ENCODE assay signal across 8 mouse cellular contexts in genomic region chr6:31399206-31399549, GRCm38 (mm10). TPM values are rescaled to one million over a fixed set of nuclear protein-coding genes. Genes with fewer than 3 reads are reported as not detected.
DNase-seq lines count a peak whose midpoint lies in the region; ATAC-seq and TF ChIP-seq lines count a peak whose summit lies in the region.

No protein-coding gene starts in this region.

- H3K9me3 ChIP-seq in kidney, embryonic 15.5 days (replicated peaks), result no peaks in the 10 kb centered on the region
- H3K9me3 ChIP-seq in midbrain, embryonic 12.5 days, result no peaks in the 10 kb centered on the region

- H3K4me2 ChIP-seq in kidney, embryonic 15.5 days, result peak overlapping the region; percentile 71
- peak overlapping the region; percentile 93 for H3K4me2 ChIP-seq in midbrain, embryonic 12.5 days (replicated peaks)

- H3K27ac ChIP-seq in kidney, embryonic 15.5 days, result peak overlapping the region; percentile 95
- H3K27ac ChIP-seq in cortical plate, adult 2 months (ENCODE audit: insufficient read depth, low read length), result peak overlapping the region; percentile 90
- H3K27ac ChIP-seq in midbrain, embryonic 12.5 days (replicated peaks), result peak overlapping the region; percentile 92

- no peak for DNase-seq in kidney, postnatal 10 days
- DNase-seq in induced T-regulatory cell, adult 2 months (ENCODE audit: low read depth), result peak; percentile 49
- DNase-seq in left cerebral cortex, adult 11 months (ENCODE audit: low spot score), result no peak
- DNase-seq in frontal cortex, postnatal 10 days (ENCODE audit: low spot score in 2 of 2), result no peak
- no peak for DNase-seq in cerebellum, postnatal 14 days

- under 1% methylated on average over 27 of the region's 28 CpGs for WGBS in kidney, embryonic 15.5 days
- WGBS in midbrain, embryonic 12.5 days, result under 1% methylated on average over 28 of the region's 28 CpGs

- H3K9ac ChIP-seq in kidney, embryonic 15.5 days, result peak overlapping the region; percentile 97
- H3K9ac ChIP-seq in midbrain, embryonic 12.5 days (replicated peaks), result peak overlapping the region; percentile 99

- H3K36me3 ChIP-seq in kidney, embryonic 15.5 days, result no peaks in the 10 kb centered on the region
- H3K36me3 ChIP-seq in midbrain, embryonic 12.5 days, result no peaks in the 10 kb centered on the region

- peaks cover 35% of the 10 kb centered on the region for H3K4me1 ChIP-seq in kidney, embryonic 15.5 days
- peaks cover 11% of the 10 kb centered on the region for H3K4me1 ChIP-seq in cortical plate, adult 2 months (ENCODE audit: control insufficient read depth, insufficient read depth, low read length)
- peaks cover 27% of the 10 kb centered on the region for H3K4me1 ChIP-seq in midbrain, embryonic 12.5 days

- H3K27me3 ChIP-seq in kidney, embryonic 15.5 days, result no peaks in the 10 kb centered on the region
- H3K27me3 ChIP-seq in midbrain, embryonic 12.5 days, result no peaks in the 10 kb centered on the region

- no peak for TF ChIP-seq POLR2A in cortical plate, adult 2 months (IDR thresholded peaks at IDR 0.05; ENCODE audit: extremely low read depth, insufficient read depth, low read length)

- peak; percentile 75 for ATAC-seq in kidney, embryonic 15.5 days (replicated peaks; ENCODE audit: low FRiP score)
- no peak; the same call in 1 of the 2 replicates for ATAC-seq in midbrain, embryonic 12.5 days (ENCODE audit: low FRiP score, low read depth)

- H3K4me3 ChIP-seq in kidney, embryonic 15.5 days (replicated peaks), result peak overlapping the region; percentile 95
- H3K4me3 ChIP-seq in cortical plate, adult 2 months (ENCODE audit: insufficient read depth, low read length), result peak overlapping the region; percentile 93
- peak overlapping the region; percentile 99 for H3K4me3 ChIP-seq in midbrain, embryonic 12.5 days

- no peak for TF ChIP-seq CTCF in cortical plate, adult 2 months (IDR thresholded peaks at IDR 0.05; ENCODE audit: extremely low read depth, insufficient read depth, low read length)

RNA-seq across cellular contexts. Expression of gene Mkln1, which starts 0.6 kb away (rescaled TPM):
- polyA plus RNA-seq in kidney, embryonic 15.5 days (2015; fragmentation: Nextera tagmentation; extraction: Ambion mirVana), result 205 and 206 TPM in 2 replicates
- polyA plus RNA-seq in cortical plate, adult 2 months (2012; rRNA removed), result 48.2 and 49.8 TPM in 2 replicates
- 189 and 208 TPM in 2 replicates for polyA plus RNA-seq in midbrain, embryonic 12.5 days (2016; fragmentation: Nextera tagmentation; extraction: Ambion mirVana)
